Mouse (Mus musculus): ENCODE results near the gene Nosip.

DNA sequence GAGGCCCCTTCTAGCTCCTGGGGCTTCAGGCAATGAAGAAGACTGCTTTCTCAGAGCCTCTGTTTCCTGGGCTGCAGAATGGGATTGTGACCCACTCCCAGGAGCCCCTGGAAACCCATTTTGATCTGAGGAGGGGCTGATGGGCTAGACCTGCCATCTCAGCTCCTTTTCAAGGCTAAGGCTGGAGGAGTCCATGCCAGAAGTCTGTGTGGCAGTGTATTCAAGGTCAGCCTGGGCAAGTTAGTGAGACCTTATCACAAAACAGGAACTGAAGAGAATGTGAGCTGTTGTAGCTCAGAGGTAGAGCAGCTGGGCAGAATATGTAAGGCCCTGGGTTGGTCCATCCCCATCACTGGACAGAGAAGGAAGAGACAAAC, 5.3 kb upstream of the Nosip start:
- TF ChIP-seq CTCF (IDR thresholded peaks at IDR 0.05; ENCODE audit: low read depth) (no peak), EP300 (IDR thresholded peaks at IDR 0.05; ENCODE audit: low read depth) (no peak)
